Mouse (Mus musculus): ENCODE measurements around the gene Blmh.

Blmh gene

DNA sequence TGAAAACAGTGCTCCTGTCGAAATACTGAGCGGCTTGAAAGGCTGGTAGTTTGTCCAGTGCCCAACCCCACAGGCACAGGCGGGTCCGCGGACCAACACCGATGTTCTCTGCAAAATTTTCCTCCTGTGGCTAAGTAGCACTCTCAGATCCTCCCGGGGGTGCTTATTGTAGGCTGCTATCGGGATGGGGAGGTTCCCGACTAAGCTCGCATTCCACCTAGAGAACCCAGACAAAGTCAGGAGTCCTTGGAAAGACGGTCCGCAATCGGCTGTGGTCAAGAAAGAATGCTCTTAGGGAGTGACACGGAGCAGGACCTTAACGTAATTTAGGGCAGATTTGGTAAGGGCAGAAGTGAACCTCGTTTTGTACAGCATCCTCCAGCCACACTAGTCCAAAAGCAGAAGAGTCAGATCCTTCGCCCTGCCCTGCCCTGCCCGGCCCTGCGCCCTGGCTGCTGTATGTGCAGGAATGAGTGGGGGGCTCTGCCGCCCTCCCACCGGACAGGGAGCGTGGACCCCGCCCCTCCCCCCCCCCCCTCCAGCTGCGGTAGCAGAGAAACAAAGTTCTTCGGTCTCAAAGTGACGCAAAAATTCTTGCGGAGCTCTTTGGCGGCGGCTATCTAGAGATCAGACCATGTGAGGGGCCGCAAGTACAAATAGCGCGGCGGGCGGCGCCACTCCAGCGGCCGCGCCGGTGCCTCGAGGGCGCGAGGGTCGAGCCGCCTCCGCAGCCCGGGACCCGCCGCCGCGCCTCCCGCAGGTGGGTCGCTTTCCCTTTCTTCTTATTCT lies 73.5 kb downstream of the Blmh start, which contains the start of gene Slc6a4:
Slc6a4 (plus strand) TSS at position 688 of the 789 bp plus-strand sequence.
- DNase-seq (ENCODE audit: low read depth, low spot score): no peak

GRCm38 (mm10) chr11:76998705-76999226 lies 74.2 kb downstream of the Blmh start:
- DNase-seq (ENCODE audit: low read depth, low spot score): no peak

GRCm38 (mm10) chr11:77000741-77001140 lies 76.1 kb downstream of the Blmh start:
- no peak for DNase-seq (ENCODE audit: low read depth, low spot score)

GRCm38 (mm10) chr11:77002361-77002760 lies 77.8 kb downstream of the Blmh start:
- no peak for DNase-seq (ENCODE audit: low read depth, low spot score)

GRCm38 (mm10) chr11:77005881-77006280 lies 81.3 kb downstream of the Blmh start:
- DNase-seq (ENCODE audit: low read depth, low spot score): no peak

DNA sequence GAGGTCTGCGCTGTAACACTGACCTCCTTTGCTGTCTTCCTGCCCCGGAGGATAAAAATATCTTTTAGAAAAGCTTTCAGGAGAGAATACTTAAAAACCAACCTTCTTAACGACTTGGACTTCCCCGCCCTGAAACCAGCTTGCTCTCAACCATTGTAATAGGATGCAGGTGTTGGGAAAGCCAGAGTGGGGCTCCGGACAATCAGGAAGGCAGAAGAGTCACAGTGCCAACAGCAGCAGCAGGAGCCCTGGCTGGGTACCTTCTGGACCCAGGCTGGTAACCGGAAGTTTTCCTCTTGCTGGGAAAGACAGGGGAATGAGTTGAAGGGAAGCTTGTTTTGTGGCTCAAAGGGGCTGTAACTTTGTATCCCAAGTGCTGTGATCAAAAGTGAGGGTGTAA lies 82.0 kb downstream of the Blmh start:
- no peak for DNase-seq (ENCODE audit: low read depth, low spot score)

DNA sequence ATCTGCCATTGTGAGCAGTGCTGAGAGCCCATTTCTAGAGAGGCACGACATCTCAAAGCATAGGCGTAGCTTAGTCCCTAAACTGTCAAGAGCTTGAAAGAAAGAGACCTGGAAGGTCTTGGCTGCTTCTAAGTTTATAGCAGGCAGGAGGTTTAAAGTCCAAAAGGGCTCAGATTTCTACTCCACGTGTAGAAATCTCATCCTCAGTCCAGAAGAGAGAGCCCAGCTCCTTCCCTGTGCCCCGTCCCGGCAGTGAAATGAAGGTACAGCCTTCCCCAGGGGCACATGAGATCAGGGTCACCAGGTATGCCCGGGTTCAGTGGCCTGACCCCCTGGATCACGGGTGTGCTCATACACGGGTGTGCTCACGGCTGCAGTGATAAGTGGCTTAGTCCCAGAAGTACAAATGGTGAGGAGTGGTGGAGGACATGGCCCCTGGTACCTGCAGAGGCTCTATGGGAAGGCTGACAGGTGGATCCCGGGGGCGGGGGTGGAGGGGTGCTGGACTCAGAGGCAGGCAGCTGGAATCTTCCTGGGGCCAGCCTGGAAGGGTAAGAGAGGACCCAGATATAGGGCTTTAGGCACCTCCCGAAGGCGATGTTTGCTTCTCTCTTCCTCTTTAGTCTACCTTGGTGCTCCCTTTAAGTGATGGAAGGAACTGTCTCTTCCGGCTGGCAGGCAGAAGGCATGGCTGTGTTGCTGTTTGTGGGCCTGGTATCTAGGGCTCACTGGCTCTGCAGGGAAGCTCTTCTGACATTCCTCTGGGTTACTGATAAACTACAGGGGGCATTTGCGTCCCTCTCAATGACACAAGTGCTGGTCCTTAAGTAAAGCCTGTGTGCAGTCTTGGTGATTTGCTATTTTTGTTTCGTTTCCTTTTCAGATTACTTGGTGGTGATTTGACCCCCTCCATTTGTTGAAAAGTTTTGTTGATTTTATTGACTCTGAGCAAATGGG lies 84.7 kb downstream of the Blmh start:
- DNase-seq (ENCODE audit: low read depth, low spot score): no peak

GRCm38 (mm10) chr11:77010762-77011475 lies 86.3 kb downstream of the Blmh start:
- DNase-seq (ENCODE audit: low read depth, low spot score): no peak

DNA sequence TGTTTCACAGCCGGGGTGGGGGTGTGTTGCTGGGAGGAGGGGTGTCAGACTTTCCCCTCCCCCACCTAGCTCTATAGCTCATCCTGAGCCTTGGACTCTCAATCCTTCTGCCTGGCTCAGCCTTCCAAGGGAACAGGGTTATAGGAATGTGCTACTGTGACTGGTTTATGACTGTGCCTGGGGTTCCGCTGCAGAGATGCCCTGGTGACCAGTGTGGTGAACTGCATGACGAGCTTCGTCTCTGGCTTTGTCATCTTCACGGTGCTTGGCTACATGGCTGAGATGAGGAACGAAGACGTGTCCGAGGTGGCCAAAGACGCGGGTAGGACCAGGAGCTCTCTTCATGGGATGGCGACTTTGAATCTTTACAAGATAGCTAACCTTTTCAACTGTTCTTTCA lies 93.4 kb downstream of the Blmh start:
- DNase-seq (ENCODE audit: low read depth, low spot score): no peak

- no peak for DNase-seq (ENCODE audit: low read depth, low spot score)
Observed at GRCm38 (mm10) chr11:77019539-77019938, 94.9 kb downstream of the Blmh start.

- DNase-seq (ENCODE audit: low read depth, low spot score): no peak
Observed at GRCm38 (mm10) chr11:77021749-77022396, 97.3 kb downstream of the Blmh start.

- no peak for DNase-seq (ENCODE audit: low read depth, low spot score)
Observed at GRCm38 (mm10) chr11:77026559-77026958, 102.0 kb downstream of the Blmh start.

DNA sequence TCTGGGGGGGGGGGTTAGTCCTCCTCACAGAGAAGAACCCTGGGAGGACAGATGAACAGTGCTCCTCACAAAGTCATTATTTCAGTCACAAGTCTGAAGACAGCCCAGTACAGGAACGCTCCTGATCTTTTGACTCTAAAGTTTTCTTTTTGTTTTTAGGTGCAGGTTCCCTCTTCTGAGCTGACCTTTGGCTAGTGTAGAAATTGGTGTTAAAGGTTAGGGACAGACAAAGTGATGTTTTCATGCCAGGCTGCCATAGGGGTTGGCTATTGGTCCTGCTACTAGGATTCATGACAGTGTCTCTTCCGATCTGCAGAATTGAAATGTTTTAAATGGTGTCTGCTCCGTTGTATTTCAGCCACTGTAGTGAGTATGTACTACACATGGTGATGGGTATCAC lies 103.5 kb downstream of the Blmh start:
- DNase-seq (ENCODE audit: low read depth, low spot score): no peak

DNA sequence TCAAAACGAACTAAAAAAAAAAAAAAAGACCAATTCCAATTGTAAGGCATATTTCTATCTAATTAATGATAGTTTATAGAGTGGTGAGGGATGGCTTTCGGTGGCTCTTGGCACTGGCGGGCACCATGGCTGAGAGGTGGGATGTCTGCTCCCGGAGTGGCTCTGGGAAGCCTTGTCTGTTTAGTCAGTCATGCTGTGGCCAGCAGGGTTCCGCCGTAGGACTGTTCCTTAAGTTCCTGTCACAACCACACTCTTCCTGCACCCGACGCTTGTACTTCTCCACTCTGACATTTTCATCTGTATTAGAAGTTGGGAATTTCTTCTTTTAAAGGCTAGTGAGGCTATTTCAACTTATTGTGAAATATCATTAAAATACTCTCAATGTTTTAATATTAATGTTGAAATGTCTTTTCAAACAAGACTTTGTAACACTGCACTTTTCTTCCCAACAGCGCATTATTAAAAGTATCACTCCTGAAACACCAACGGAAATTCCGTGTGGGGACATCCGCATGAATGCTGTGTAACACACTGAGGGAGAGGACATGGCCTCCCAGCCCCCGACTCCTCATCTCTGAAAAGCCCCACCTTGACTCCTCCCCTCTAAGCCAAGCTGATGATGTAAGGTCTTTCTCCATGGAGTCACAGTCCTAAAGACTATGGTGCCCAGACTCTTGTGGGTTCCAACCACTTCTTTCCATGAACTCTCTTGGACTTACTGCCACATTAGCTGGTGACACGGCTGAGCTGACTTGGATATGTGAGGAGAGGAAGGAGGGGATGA lies 106.7 kb downstream of the Blmh start:
- DNase-seq (ENCODE audit: low read depth, low spot score): no peak

All from embryo, embryonic 11.5 days (tissue).